Mouse (Mus musculus) common myeloid progenitor, adult 5-6 weeks (primary cell): ENCODE measurements around the gene Mindy1. TPM values are rescaled to one million over a fixed set of nuclear protein-coding genes. Genes with fewer than 3 reads are reported as not detected.

ENCODE experiments used
- ATAC-seq: replicated peaks from 2 replicates; pipeline ENCODE4 v1.8.0; 2016; ENCODE audit warnings: low read depth, mild to moderate bottlenecking, moderate TSS enrichment, inconsistent platforms; ENCODE audit not compliant: poor library complexity, severe bottlenecking
- total RNA-seq: library from RNA; stranded (forward); fragments of 200-1000, 187-1606 nt; gene quantifications from 2 replicates; pipeline ENCODE4 v1.2.3, GENCODE M21; 2017

Gene Mindy1
- total RNA-seq, 1 experiment from 2014 or later: 31.4 TPM

- no peak for ATAC-seq
Measured at GRCm38 (mm10) chr3:95290156-95290555, 9.0 kb downstream of the Mindy1 start.

GRCm38 (mm10) chr3:95291041-95291440, 9.9 kb downstream of the Mindy1 start:
- ATAC-seq: no peak

- ATAC-seq: no peak
Measured at GRCm38 (mm10) chr3:95292899-95293298, 11.8 kb downstream of the Mindy1 start.

GRCm38 (mm10) chr3:95293537-95293936, 12.4 kb downstream of the Mindy1 start:
- ATAC-seq: peak; percentile 92

GRCm38 (mm10) chr3:95294316-95294715, 13.2 kb downstream of the Mindy1 start:
- ATAC-seq: peak; percentile 31

GRCm38 (mm10) chr3:95294718-95295117, 13.6 kb downstream of the Mindy1 start:
- ATAC-seq: no peak

GRCm38 (mm10) chr3:95295321-95296102, 14.4 kb downstream of the Mindy1 start:
- no peak for ATAC-seq

- peak; percentile 23; the same call in 1 of the 2 replicates for ATAC-seq
Measured at GRCm38 (mm10) chr3:95296103-95296469, 14.9 kb downstream of the Mindy1 start.

GRCm38 (mm10) chr3:95298018-95298417, 16.9 kb downstream of the Mindy1 start:
- no peak for ATAC-seq

GRCm38 (mm10) chr3:95301204-95301796, 20.2 kb downstream of the Mindy1 start:
- no peak for ATAC-seq

- ATAC-seq: no peak
Measured at GRCm38 (mm10) chr3:95306244-95306643, 25.1 kb downstream of the Mindy1 start.

- no peak for ATAC-seq
Measured at GRCm38 (mm10) chr3:95307100-95307499, 26.0 kb downstream of the Mindy1 start, which contains the start of gene Anxa9. Gene Anxa9 (minus strand): TSS chr3:95307176.

GRCm38 (mm10) chr3:95310496-95310895, 29.4 kb downstream of the Mindy1 start:
- no peak for ATAC-seq

GRCm38 (mm10) chr3:95310968-95311882, 30.1 kb downstream of the Mindy1 start:
- peak; percentile 33 for ATAC-seq

GRCm38 (mm10) chr3:95312623-95313022, 31.5 kb downstream of the Mindy1 start:
- ATAC-seq: peak; percentile 72

GRCm38 (mm10) chr3:95313476-95313875, 32.3 kb downstream of the Mindy1 start:
- ATAC-seq: no peak

- no peak for ATAC-seq
Measured at GRCm38 (mm10) chr3:95314075-95314474, 32.9 kb downstream of the Mindy1 start.

GRCm38 (mm10) chr3:95314486-95315093, 33.4 kb downstream of the Mindy1 start, which contains the start of gene Cers2:
Gene Cers2 (plus strand): TSS chr3:95314791.
- ATAC-seq: no peak

- peak; percentile 57 for ATAC-seq
Measured at GRCm38 (mm10) chr3:95315094-95315843, 34.1 kb downstream of the Mindy1 start.
